Mouse (Mus musculus): Measurements from ENCODE around the gene Gpx7. TPM values are rescaled to one million over a fixed set of nuclear protein-coding genes. Genes with fewer than 3 reads are reported as not detected.

Gpx7 gene
- polyA plus RNA-seq, 1 experiment from 2014 or later: 39.3 TPM

Other genes with a start within 250 kb of the Gpx7 start
- 17.2 and 17.9 TPM in 2 replicates for gene Echdc2, start 241.5 kb downstream of the Gpx7 start, polyA plus RNA-seq (2014; fragmentation: Nextera tagmentation; extraction: Ambion mirVana)
- gene Zyg11a, start 188.9 kb downstream of the Gpx7 start, polyA plus RNA-seq (2014; fragmentation: Nextera tagmentation; extraction: Ambion mirVana): not detected in 2 replicates
- 24.3 and 28.8 TPM in 2 replicates for gene Zyg11b, start 105.9 kb downstream of the Gpx7 start, polyA plus RNA-seq (2014; fragmentation: Nextera tagmentation; extraction: Ambion mirVana)
- gene Coa7, start 78.8 kb downstream of the Gpx7 start, polyA plus RNA-seq (2014; fragmentation: Nextera tagmentation; extraction: Ambion mirVana): 54.5 and 56.8 TPM in 2 replicates
- gene Shisal2a, start 23.6 kb downstream of the Gpx7 start, polyA plus RNA-seq (2014; fragmentation: Nextera tagmentation; extraction: Ambion mirVana): 1.7 and 3.0 TPM in 2 replicates
- gene Tut4, start 52.5 kb upstream of the Gpx7 start, polyA plus RNA-seq (2014; fragmentation: Nextera tagmentation; extraction: Ambion mirVana): 75.2 and 92.0 TPM in 2 replicates
- gene Prpf38a, start 172.4 kb upstream of the Gpx7 start, polyA plus RNA-seq (2014; fragmentation: Nextera tagmentation; extraction: Ambion mirVana): 119 and 125 TPM in 2 replicates
- 19.3 and 21.2 TPM in 2 replicates for gene Orc1, start 172.5 kb upstream of the Gpx7 start, polyA plus RNA-seq (2014; fragmentation: Nextera tagmentation; extraction: Ambion mirVana)
- 22.4 and 26.8 TPM in 2 replicates for gene Cc2d1b, start 213.0 kb upstream of the Gpx7 start, polyA plus RNA-seq (2014; fragmentation: Nextera tagmentation; extraction: Ambion mirVana)

Measured in forebrain, embryonic 11.5 days (tissue).